Mouse (Mus musculus) kidney, embryonic 14.5 days (tissue): ENCODE results near the gene Chpf. TPM values are rescaled to one million over a fixed set of nuclear protein-coding genes. Genes with fewer than 3 reads are reported as not detected.
A peak's percentile ranks its signal among the peaks of the same experiment; 100 is the strongest.

Experiments
- ATAC-seq: fragments of 200-750 bp; cut with Nextera tagmentation; 2 replicates; pipeline ENCODE4 v1.8.0; 2017; ENCODE audit warnings: moderate number of reproducible peaks, mild to moderate bottlenecking, moderate TSS enrichment, moderate library complexity; ENCODE audit not compliant: low FRiP score, low TSS enrichment
- H3K27ac ChIP-seq: fragments of 300-500 bp; sonication (generic); 2 replicates; pipeline ENCODE4 v1.5.1; 2014; ENCODE audit warnings: low read depth, mild to moderate bottlenecking, low read length, moderate library complexity, mixed read lengths
- H3K27me3 ChIP-seq: fragments of 300-500 bp; sonication (generic); 2 replicates; pipeline ENCODE4 v1.6.1; 2014; ENCODE audit warnings: mild to moderate bottlenecking, low read length; ENCODE audit not compliant: control insufficient read depth, insufficient read depth
- H3K36me3 ChIP-seq: fragments of 300-500 bp; sonication (generic); 2 replicates; pipeline ENCODE4 v1.6.1; 2014; ENCODE audit warnings: low read length, mixed read lengths; ENCODE audit not compliant: control insufficient read depth, insufficient read depth
- H3K4me1 ChIP-seq: fragments of 300-500 bp; sonication (generic); 2 replicates; pipeline ENCODE4 v1.6.1; 2014; ENCODE audit warnings: low read length, mixed read lengths; ENCODE audit not compliant: control insufficient read depth, insufficient read depth
- H3K4me2 ChIP-seq: fragments of 300-500 bp; sonication (generic); replicated peaks from 2 replicates; pipeline ENCODE4 v1.6.1; 2014; ENCODE audit warnings: low read depth, mild to moderate bottlenecking, low read length
- H3K4me3 ChIP-seq: fragments of 300-500 bp; sonication (generic); 2 replicates; pipeline ENCODE4 v1.5.1; 2014; ENCODE audit warnings: mild to moderate bottlenecking, low read length
- H3K9ac ChIP-seq: fragments of 300-500 bp; sonication (generic); 2 replicates; pipeline ENCODE4 v1.6.1; 2014; ENCODE audit warnings: low read depth, mild to moderate bottlenecking, low read length, moderate library complexity
- H3K9me3 ChIP-seq: fragments of 300-500 bp; sonication (generic); 2 replicates; pipeline ENCODE4 v1.6.1; 2016; ENCODE audit warnings: low read length; ENCODE audit not compliant: control insufficient read depth
- WGBS: fragments of 180-500 bp; shearing (Covaris S2); extraction: QIAGEN DNeasy Blood & Tissue Kit; methylation state at CpG from one replicate; pipeline ENCODE4 v1.1.7; 2014; 5-methylcytosine and 5-hydroxymethylcytosine counted together
- polyA plus RNA-seq: library from polyadenylated mRNA; unstranded; fragments of >200 nt; fragmentation: Nextera tagmentation; extraction: Ambion mirVana; gene quantifications from 2 replicates; pipeline ENCODE4 v1.2.1, GENCODE M21; 2014

Gene Chpf
- polyA plus RNA-seq, 1 experiment from 2014 or later, result 41.4 TPM

DNA sequence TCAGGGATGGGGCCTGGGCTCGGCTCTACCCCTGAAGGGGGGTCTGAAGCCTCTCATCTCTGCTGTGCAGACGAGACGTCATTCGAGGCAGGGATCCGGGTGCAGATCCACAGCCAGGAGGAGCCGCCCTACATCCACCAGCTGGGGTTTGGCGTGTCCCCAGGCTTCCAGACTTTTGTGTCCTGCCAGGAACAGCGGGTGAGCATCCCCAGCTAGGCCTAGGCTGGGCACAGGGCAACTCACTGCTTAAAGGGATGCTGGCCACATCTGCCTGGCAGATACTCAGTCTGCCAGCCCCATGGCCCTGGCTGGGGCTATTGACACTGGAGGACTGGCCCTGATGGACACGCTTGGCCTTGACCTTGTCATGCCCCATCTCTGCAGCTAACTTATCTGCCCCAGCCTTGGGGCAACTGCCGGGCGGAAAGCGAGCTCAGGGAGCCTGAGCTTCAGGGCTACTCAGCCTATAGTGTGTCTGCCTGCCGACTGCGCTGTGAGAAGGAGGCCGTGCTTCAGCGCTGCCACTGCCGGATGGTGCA is 9.8 kb downstream of the Chpf start:
- no peaks in the 10 kb centered on the region for H3K9me3 ChIP-seq
- H3K36me3 ChIP-seq, result peaks cover 16% of the 10 kb centered on the region; the same call in 1 of the 2 replicates
- peaks cover 12% of the 10 kb centered on the region for H3K27me3 ChIP-seq
- 85% methylated on average over 17 of the region's 17 CpGs for WGBS
- H3K27ac ChIP-seq, result no peak overlapping the region
- no peak overlapping the region for H3K4me3 ChIP-seq
- ATAC-seq, result no peak
- no peaks in the 10 kb centered on the region for H3K4me1 ChIP-seq
- H3K4me2 ChIP-seq, result no peak overlapping the region
- no peak overlapping the region for H3K9ac ChIP-seq

DNA sequence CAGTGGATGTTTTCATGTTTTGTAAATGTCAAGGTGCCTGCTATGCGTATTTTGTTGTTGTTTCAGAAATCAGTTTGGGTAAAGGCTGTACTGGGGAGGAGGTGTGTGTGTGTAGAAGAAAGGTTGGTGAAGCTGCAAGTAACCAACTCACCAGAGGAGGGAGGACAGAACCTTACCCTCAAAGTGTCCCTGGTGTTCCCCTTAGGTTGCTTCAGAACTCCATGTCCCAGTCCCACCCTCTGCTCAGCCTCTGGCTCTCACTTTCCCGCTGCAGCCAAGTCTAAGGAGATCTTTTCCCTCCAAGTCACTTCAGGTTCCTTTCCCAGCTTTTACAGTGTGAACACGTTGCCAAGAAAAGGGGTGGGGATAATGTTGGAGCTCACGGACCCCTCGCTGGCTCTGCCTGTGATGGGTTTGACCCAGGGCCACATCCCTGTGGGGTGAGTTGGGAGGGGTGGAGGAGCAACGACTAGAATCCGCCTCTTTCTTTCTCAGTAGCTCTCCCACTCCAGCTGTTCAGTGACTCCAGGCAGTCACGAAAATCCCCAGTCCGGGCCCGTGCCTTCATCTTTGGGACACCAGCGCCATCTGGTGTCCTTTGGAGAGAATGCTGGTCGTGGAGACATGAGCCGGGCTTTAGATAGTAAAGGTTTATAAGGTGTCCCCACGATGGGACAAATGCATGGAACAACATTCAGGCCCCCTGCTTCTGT is 11.7 kb downstream of the Chpf start:
- no peak overlapping the region for H3K27ac ChIP-seq
- ATAC-seq, result peak; percentile 81
- H3K27me3 ChIP-seq, result peaks cover 12% of the 10 kb centered on the region

GRCm38 (mm10) chr1:75463652-75464204 is 15.4 kb downstream of the Chpf start:
- H3K27me3 ChIP-seq, result peaks cover 9% of the 10 kb centered on the region; the same call in 1 of the 2 replicates
- H3K4me3 ChIP-seq, result no peak overlapping the region
- H3K4me1 ChIP-seq, result peaks cover 19% of the 10 kb centered on the region
- H3K27ac ChIP-seq, result no peak overlapping the region
- no peak overlapping the region for H3K4me2 ChIP-seq
- no peaks in the 10 kb centered on the region for H3K36me3 ChIP-seq
- H3K9me3 ChIP-seq, result no peaks in the 10 kb centered on the region
- no peak overlapping the region for H3K9ac ChIP-seq
- 69% methylated on average over 5 of the region's 5 CpGs for WGBS
- ATAC-seq, result no peak

More for the DNA sequence above, 11.7 kb downstream of the Chpf start:
- H3K36me3 ChIP-seq, result no peaks in the 10 kb centered on the region
- no peaks in the 10 kb centered on the region for H3K9me3 ChIP-seq
- H3K9ac ChIP-seq, result no peak overlapping the region
- H3K4me2 ChIP-seq, result no peak overlapping the region
- no peak overlapping the region for H3K4me3 ChIP-seq
- H3K4me1 ChIP-seq, result peaks cover 12% of the 10 kb centered on the region
- 8% methylated on average over 14 of the region's 14 CpGs for WGBS

DNA sequence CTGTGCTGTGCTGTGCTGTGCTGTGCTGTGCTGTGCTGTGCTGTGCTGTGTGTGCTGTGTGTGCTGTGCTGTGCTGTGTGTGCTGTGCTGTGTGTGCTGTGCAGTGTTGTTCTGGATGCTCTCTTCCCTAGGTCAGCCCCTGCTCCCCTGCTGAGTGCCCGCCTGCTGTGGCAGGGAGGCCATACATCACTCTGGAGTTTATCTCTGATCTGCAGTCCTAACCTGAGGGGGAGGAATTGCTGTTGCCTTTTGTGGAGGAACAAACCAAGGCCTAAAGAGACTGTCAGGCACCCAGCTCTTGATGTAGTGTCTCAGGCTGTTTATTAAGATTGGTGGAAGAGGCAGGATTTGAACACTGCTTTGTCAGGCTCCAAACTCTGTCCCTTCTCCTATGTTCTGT is 16.5 kb downstream of the Chpf start:
- Histone ChIP-seq H3K36me3 (no peaks in the 10 kb centered on the region), H3K4me3 (no peak overlapping the region), H3K27ac (no peak overlapping the region), H3K4me2 (no peak overlapping the region), H3K9me3 (no peaks in the 10 kb centered on the region), H3K4me1 (peaks cover 30% of the 10 kb centered on the region), H3K27me3 (peaks cover 9% of the 10 kb centered on the region; the same call in 1 of the 2 replicates), H3K9ac (no peak overlapping the region)
- 19% methylated on average over 1 of the region's 1 CpGs for WGBS
- no peak for ATAC-seq

- Histone ChIP-seq H3K9ac (no peak overlapping the region), H3K9me3 (no peaks in the 10 kb centered on the region), H3K4me1 (peaks cover 49% of the 10 kb centered on the region), H3K36me3 (no peaks in the 10 kb centered on the region), H3K27ac (no peak overlapping the region), H3K4me2 (no peak overlapping the region), H3K4me3 (no peak overlapping the region), H3K27me3 (0 out of 2 replicates have a peak, but pooled peaks cover 2% of the 10 kb centered on the region)
- WGBS, result 80% methylated on average over 7 of the region's 7 CpGs
- ATAC-seq, result no peak
These were observed 18.8 kb downstream of the Chpf start for GRCm38 (mm10) chr1:75460297-75460696.

- H3K4me1 ChIP-seq, result peaks cover 57% of the 10 kb centered on the region
- H3K4me2 ChIP-seq, result peak overlapping the region; percentile 63
- H3K9ac ChIP-seq, result peak overlapping the region; percentile 60; the same call in 1 of the 2 replicates
- H3K4me3 ChIP-seq, result peak overlapping the region; percentile 35
- ATAC-seq, result no peak; the same call in 1 of the 2 replicates
- 8% methylated on average over 23 of the region's 23 CpGs for WGBS
- H3K9me3 ChIP-seq, result no peaks in the 10 kb centered on the region
- H3K36me3 ChIP-seq, result no peaks in the 10 kb centered on the region
- no peaks in the 10 kb centered on the region for H3K27me3 ChIP-seq
- H3K27ac ChIP-seq, result peak overlapping the region; percentile 96
These were observed 20.1 kb downstream of the Chpf start for GRCm38 (mm10) chr1:75458789-75459684.

GRCm38 (mm10) chr1:75458025-75458788 is 20.9 kb downstream of the Chpf start:
- peaks cover 55% of the 10 kb centered on the region for H3K4me1 ChIP-seq
- peak overlapping the region; percentile 35 for H3K4me3 ChIP-seq
- H3K9me3 ChIP-seq, result no peaks in the 10 kb centered on the region
- H3K27me3 ChIP-seq, result no peaks in the 10 kb centered on the region
- ATAC-seq, result peak; percentile 74
- H3K9ac ChIP-seq, result peak overlapping the region; percentile 60
- peak overlapping the region; percentile 63 for H3K4me2 ChIP-seq
- no peaks in the 10 kb centered on the region for H3K36me3 ChIP-seq
- H3K27ac ChIP-seq, result peak overlapping the region; percentile 96
- WGBS, result 2% methylated on average over 41 of the region's 42 CpGs

- ATAC-seq, result peak; percentile 29
- no peak overlapping the region for H3K4me3 ChIP-seq
- H3K9ac ChIP-seq, result no peak overlapping the region
- H3K27me3 ChIP-seq, result no peaks in the 10 kb centered on the region
- H3K9me3 ChIP-seq, result no peaks in the 10 kb centered on the region
- H3K27ac ChIP-seq, result peak overlapping the region; percentile 96
- under 1% methylated on average over 8 of the region's 10 CpGs for WGBS
- no peaks in the 10 kb centered on the region for H3K36me3 ChIP-seq
- peak overlapping the region; percentile 63 for H3K4me2 ChIP-seq
- H3K4me1 ChIP-seq, result peaks cover 52% of the 10 kb centered on the region
These were observed 21.4 kb downstream of the Chpf start for GRCm38 (mm10) chr1:75457710-75458024.
